Comparison of ENCODE assay signal across 9 mouse cellular contexts in the genomic region with DNA sequence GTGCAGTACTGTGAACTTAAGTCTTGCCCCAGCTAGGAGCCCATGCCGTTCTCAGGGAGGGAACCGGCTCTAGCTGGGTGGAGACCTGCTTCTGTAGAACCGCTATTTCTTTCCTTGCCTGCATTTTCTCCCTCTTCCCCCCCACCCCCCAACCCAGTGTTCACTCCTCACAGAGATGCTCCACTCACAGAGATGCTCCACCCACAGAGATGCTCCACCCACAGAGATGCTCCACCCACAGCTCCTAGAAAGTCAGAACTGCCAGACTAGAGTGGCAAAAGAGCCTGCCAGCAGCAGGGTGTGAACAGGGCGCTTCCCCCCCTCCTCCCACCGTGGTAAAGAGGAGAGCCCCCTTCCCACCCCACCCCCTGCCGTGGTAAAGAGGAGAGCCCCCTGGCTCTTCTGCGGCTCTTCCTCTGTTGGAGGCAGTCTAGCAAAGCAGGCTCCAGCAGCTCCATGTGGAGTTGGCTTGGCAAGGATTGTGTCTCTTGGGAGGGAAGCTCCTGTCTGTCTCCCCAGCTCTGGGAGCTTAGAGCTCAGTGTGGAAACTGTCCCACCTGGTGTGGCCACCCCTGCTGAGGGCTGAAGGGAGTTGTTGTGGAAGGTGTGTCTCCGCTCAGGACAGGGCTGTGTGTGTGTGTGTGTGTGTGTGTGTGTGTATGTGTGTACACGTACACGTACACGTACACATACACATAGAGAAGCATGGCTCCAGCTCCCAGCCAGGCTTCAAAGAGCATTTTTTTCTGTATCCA. TPM values are rescaled to one million over a fixed set of nuclear protein-coding genes. Genes with fewer than 3 reads are reported as not detected.
DNase-seq lines count a peak whose midpoint lies in the region; ATAC-seq and TF ChIP-seq lines count a peak whose summit lies in the region.
"Had no signal": no experiment of that assay in that cellular context is flagged by ENCODE, and none has a peak within 500 bp of the region (broad histone marks: within the 10 kb centered on the region; RNA-seq: fewer than 3 reads in every experiment).

No protein-coding gene starts in this region.

- H3K27ac ChIP-seq in heart, postnatal 0 days (ENCODE audit: low read depth): no peak overlapping the region
- H3K27ac ChIP-seq in heart, embryonic 12.5 days (ENCODE audit: poor library complexity, severe bottlenecking): no peak overlapping the region
- peak overlapping the region; percentile 69 for H3K27ac ChIP-seq in intestine, embryonic 16.5 days (ENCODE audit: low read length)
- H3K27ac ChIP-seq: heart, embryonic 13.5 days had no signal

- TF ChIP-seq CTCF in heart, postnatal 0 days (IDR thresholded peaks at IDR 0.05; ENCODE audit: low read depth): no peak

- TF ChIP-seq EP300 in heart, postnatal 0 days (IDR thresholded peaks at IDR 0.05; ENCODE audit: low read depth): no peak

- no peak overlapping the region for H3K4me2 ChIP-seq in heart, postnatal 0 days (ENCODE audit: low read depth, low read length)
- H3K4me2 ChIP-seq in heart, embryonic 12.5 days: no peak overlapping the region
- no peak overlapping the region for H3K4me2 ChIP-seq in intestine, embryonic 16.5 days (ENCODE audit: low read depth, low read length)
- H3K4me2 ChIP-seq: heart, embryonic 13.5 days had no signal

- peaks cover 61% of the 10 kb centered on the region for H3K36me3 ChIP-seq in heart, postnatal 0 days (replicated peaks; ENCODE audit: control insufficient read depth, insufficient read depth, low read length)
- H3K36me3 ChIP-seq in heart, embryonic 12.5 days: peaks cover 68% of the 10 kb centered on the region
- peaks cover 24% of the 10 kb centered on the region; the same call in 1 of the 2 replicates for H3K36me3 ChIP-seq in intestine, embryonic 16.5 days (ENCODE audit: control insufficient read depth, insufficient read depth, low read length)

- no peak overlapping the region for H3K4me3 ChIP-seq in heart, postnatal 0 days (ENCODE audit: low read depth, low read length)
- H3K4me3 ChIP-seq in heart, embryonic 12.5 days: no peak overlapping the region
- no peak overlapping the region for H3K4me3 ChIP-seq in intestine, embryonic 16.5 days (ENCODE audit: low read length)
- H3K4me3 ChIP-seq: heart, embryonic 13.5 days had no signal

- H3K9ac ChIP-seq in heart, postnatal 0 days (replicated peaks; ENCODE audit: low read depth, low read length): no peak overlapping the region
- H3K9ac ChIP-seq in heart, embryonic 12.5 days: no peak overlapping the region
- H3K9ac ChIP-seq in intestine, embryonic 16.5 days (ENCODE audit: low read depth, low read length): no peak overlapping the region
- H3K9ac ChIP-seq: heart, embryonic 13.5 days had no signal

- H3K9me3 ChIP-seq in heart, postnatal 0 days (replicated peaks; ENCODE audit: control insufficient read depth, low read length): no peaks in the 10 kb centered on the region
- no peaks in the 10 kb centered on the region for H3K9me3 ChIP-seq in heart, embryonic 12.5 days (replicated peaks)
- no peaks in the 10 kb centered on the region for H3K9me3 ChIP-seq in intestine, embryonic 16.5 days (ENCODE audit: control insufficient read depth, low read length)
- H3K9me3 ChIP-seq: heart, embryonic 13.5 days had no signal

- peak; percentile 31; the same call in 1 of the 2 replicates for ATAC-seq in heart, postnatal 0 days (ENCODE audit: insufficient read depth, low read depth)
- no peak for ATAC-seq in heart, embryonic 12.5 days (ENCODE audit: insufficient number of reproducible peaks, low FRiP score)
- peak; percentile 48 for ATAC-seq in intestine, embryonic 16.5 days

- H3K4me1 ChIP-seq in heart, postnatal 0 days (ENCODE audit: control insufficient read depth, insufficient read depth): no peaks in the 10 kb centered on the region
- H3K4me1 ChIP-seq in heart, embryonic 12.5 days (replicated peaks): no peaks in the 10 kb centered on the region
- H3K4me1 ChIP-seq in intestine, embryonic 16.5 days (ENCODE audit: control insufficient read depth, insufficient read depth, low read length): peaks cover 7% of the 10 kb centered on the region; the same call in 1 of the 2 replicates

- H3K27me3 ChIP-seq in heart, postnatal 0 days (ENCODE audit: control insufficient read depth, insufficient read depth, low read length): no peaks in the 10 kb centered on the region
- H3K27me3 ChIP-seq in heart, embryonic 12.5 days (replicated peaks): no peaks in the 10 kb centered on the region
- no peaks in the 10 kb centered on the region for H3K27me3 ChIP-seq in intestine, embryonic 16.5 days (replicated peaks; ENCODE audit: control insufficient read depth, insufficient read depth, low read length)
- H3K27me3 ChIP-seq: heart, embryonic 13.5 days had no signal

- no peak for DNase-seq in heart, postnatal 0 days (ENCODE audit: low spot score)
- DNase-seq in ES-CJ7 (ENCODE audit: low read depth, low spot score) (peak; percentile 79), R1 (ENCODE audit: low read depth, low spot score) (peak; percentile 84)
- DNase-seq in adrenal gland, postnatal 14 days: no peak
- no peak for DNase-seq in kidney, postnatal 14 days
- DNase-seq: kidney, adult 8-10 months had no signal

- 59% methylated on average over 11 of the region's 11 CpGs for WGBS in heart, postnatal 0 days
- WGBS in heart, embryonic 12.5 days: 75% methylated on average over 11 of the region's 11 CpGs
- WGBS in intestine, embryonic 16.5 days: 74% methylated on average over 11 of the region's 11 CpGs

RNA-seq across cellular contexts. Expression of gene Chmp4b, which starts 41.9 kb away (rescaled TPM):
- 75.6 and 80.7 TPM in 2 replicates for total RNA-seq in heart, postnatal 0 days (2014; rRNA removed; ENCODE audit: low replicate concordance)
- polyA plus RNA-seq in heart, postnatal 0 days (2015; fragmentation: Nextera tagmentation; extraction: Ambion mirVana): 20.1 and 23.5 TPM in 2 replicates
- polyA plus RNA-seq in heart, embryonic 12.5 days (2016; fragmentation: Nextera tagmentation; extraction: Ambion mirVana): 23.3 and 24.4 TPM in 2 replicates
- 23.6 and 28.7 TPM in 2 replicates for polyA plus RNA-seq in intestine, embryonic 16.5 days (2015; fragmentation: Nextera tagmentation; extraction: Ambion mirVana)
- total RNA-seq in adrenal gland, postnatal 14 days (2021): 195 and 201 TPM in 2 replicates

Comparison
In these comparisons a context has a peak if more than half of its experiments do, and no peak if none do; other contexts are left out.
1. DNase-seq: peak in ES-CJ7 (single experiment) and R1 (single experiment); none in heart, postnatal 0 days (single experiment), adrenal gland, postnatal 14 days (single experiment) and kidney, postnatal 14 days (single experiment).